Mouse (Mus musculus): ENCODE results near the gene Fyco1.
"Not testable (repeated sequence)": the region's sequence is repeated elsewhere in the genome, so short reads cannot be mapped to it uniquely, and the experiment has no call there.

Fyco1 gene

DNA sequence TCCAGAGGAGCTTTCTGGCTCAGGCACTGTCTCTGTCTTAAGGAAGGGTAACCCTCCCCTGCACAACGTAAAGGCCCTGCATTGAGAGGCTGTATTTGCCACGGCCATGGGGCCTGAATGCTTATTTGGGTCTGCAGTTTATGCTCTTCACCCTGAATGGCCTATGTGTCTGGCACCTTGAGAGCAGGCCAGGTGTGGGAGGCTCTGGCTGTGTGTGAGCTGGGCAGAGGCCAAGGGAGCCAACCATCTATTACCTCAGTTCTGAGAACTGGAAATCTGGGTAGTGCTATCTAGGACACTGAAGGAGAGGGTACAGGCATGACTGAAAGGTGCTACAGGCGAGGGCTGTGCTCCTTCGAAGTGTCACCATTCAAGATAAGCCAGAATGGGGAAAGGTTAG is 36.9 kb downstream of the Fyco1 start:
- DNase-seq (ENCODE audit: low spot score in 2 of 2) = no peak

DNA sequence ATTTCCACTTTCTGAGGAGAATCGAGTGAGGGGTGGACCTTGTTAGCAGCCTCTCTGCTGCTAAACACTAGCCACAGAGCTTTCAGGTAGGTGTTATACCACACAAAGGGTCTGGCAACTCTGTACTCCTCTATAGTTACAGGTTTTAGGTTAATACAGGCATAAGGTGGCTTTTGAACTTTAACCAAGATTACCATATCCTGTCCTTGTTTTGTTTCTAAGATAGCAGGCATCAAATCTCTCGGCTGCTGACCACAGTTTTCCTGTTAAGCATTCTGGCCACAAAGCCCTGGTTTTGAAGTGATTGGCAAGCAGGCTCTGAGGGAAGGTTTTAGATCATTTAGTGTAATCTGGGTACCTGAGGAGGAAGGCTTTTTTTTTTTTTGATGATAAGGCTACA is 37.4 kb downstream of the Fyco1 start:
- no peak for DNase-seq (ENCODE audit: low spot score in 2 of 2)

- no peak for DNase-seq (ENCODE audit: low spot score in 2 of 2)
These were observed 39.9 kb downstream of the Fyco1 start for GRCm38 (mm10) chr9:123811831-123812230.

DNA sequence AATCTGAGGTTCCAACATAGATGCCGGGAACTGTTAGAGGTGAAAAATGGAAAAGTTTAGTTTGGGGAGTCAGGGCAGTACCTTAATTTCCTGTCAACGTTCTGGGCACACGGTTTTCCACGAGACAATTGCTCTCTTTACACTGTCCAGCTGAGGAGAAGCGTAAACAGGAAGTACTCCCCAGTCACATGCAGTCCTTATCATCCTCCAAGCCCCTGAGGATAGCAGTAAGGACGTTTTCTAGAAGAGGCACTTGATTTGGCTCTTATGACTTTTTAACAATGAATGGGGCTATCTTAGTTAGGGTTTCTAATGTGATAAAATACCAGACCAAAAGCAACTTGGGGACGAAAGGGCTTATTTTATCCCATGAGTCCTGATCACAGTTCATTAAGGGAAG is 43.1 kb downstream of the Fyco1 start:
- no peak for DNase-seq (ENCODE audit: low spot score in 2 of 2)

GRCm38 (mm10) chr9:123806267-123806666 is 45.4 kb downstream of the Fyco1 start, which contains the start of gene Cxcr6:
Gene Cxcr6, plus strand, starts transcription at chr9:123806475.
- DNase-seq (ENCODE audit: low spot score in 2 of 2) = no peak

- no peak for DNase-seq (ENCODE audit: low spot score in 2 of 2)
These were observed 46.5 kb downstream of the Fyco1 start for GRCm38 (mm10) chr9:123805241-123805640.

- no peak for DNase-seq (ENCODE audit: low spot score in 2 of 2)
These were observed 48.8 kb downstream of the Fyco1 start for GRCm38 (mm10) chr9:123802896-123803295.

GRCm38 (mm10) chr9:123802421-123802820 is 49.3 kb downstream of the Fyco1 start:
- no peak for DNase-seq (ENCODE audit: low spot score in 2 of 2)

- no peak for DNase-seq (ENCODE audit: low spot score in 2 of 2)
These were observed 50.2 kb downstream of the Fyco1 start for GRCm38 (mm10) chr9:123801527-123801926.

DNA sequence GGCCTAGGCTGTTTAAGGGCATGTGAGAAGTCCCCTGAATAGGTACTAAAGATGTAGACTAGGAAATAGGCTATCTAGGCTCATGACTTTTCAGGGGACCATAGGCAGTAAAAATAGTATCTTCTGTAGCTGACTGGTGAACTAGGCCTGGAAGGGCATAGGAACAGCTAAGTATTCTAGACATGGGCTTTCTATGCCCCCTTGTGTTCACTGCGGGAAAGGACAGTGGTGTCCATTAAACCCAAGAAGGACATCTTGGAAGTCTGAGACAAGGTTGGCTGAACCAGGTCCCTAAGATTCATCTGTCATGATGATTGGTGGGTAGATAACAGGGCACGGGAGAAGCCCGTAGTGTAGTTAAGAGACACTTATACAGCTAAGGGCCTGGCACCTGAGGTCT is 55.5 kb downstream of the Fyco1 start:
- DNase-seq (ENCODE audit: low spot score in 2 of 2) = peak; percentile 45 to 66

GRCm38 (mm10) chr9:123788855-123789529 is 62.7 kb downstream of the Fyco1 start:
- no peak for DNase-seq (ENCODE audit: low spot score in 2 of 2)

GRCm38 (mm10) chr9:123773299-123773698 is 78.4 kb downstream of the Fyco1 start:
- peak; percentile 48 to 60 for DNase-seq (ENCODE audit: low spot score in 2 of 2)

DNA sequence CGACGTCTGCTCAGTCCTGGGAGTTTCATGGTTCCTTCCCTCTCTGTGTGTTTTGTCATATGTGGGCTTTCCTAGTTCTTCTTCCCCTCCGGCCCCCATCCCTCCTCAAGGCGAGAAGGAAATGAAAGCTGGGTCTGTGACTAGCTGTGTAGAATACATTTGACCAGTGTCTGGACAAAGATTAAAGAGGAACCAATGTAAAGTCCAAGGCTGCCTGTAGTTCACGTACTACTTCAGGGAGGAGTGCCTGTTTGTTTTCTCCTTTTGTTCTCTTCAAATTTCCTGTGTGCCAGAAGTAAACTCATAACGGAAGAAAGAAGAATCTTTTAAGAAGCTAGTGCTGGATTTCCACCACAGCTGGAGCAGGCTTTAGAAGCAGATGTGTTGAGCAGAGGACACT is 82.2 kb downstream of the Fyco1 start:
- peak in 1 of 2 experiments; percentile 40 for DNase-seq (ENCODE audit: low spot score in 2 of 2)

GRCm38 (mm10) chr9:123768443-123768842 is 83.3 kb downstream of the Fyco1 start:
- no peak for DNase-seq (ENCODE audit: low spot score in 2 of 2)

DNA sequence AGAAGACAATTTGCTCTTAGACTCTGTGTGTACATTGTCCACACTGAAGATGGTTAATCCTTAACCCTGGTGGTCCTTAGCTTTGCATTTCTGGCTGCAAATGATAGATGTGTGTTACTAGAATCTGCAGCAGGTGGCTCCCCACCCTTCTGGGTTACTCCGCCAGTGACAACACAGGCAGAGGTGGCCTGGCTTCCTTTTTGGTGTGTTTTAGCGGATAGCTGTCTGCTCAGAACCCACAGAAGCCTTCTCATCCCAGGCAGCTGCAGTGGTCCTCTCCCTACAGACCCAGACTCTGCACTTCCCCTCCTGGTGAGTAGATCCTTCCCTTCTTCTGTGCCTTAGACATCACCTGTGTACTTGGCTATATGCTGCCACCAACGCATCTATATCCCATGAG is 84.7 kb downstream of the Fyco1 start:
- DNase-seq (ENCODE audit: low spot score in 2 of 2) = peak; percentile 70 to 75

GRCm38 (mm10) chr9:123763771-123764170 is 87.9 kb downstream of the Fyco1 start:
- peak in 1 of 2 experiments; percentile 43 for DNase-seq (ENCODE audit: low spot score in 2 of 2)

- peak; percentile 50 for DNase-seq (ENCODE audit: low spot score in 2 of 2)
These were observed 88.8 kb downstream of the Fyco1 start for GRCm38 (mm10) chr9:123762886-123763285.

DNA sequence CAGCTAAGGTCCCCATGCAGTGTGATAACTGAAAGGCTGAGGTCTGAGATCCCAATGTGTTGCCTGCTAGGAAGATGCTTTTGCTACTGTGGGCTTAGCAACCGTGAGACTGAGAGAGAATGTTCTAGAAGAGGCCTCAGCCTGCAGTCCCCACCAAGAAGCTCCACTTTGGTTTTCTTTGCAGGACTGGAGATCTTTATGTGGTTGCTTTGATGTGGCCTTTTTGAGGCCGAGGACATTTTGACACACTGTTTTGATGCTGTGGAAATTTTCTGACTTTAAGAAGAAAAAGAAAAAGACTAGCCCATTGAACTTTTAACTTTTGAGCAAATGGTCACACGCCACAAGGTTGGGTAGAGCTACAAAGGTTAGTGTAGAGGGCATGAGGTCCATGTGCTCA is 90.9 kb downstream of the Fyco1 start:
- no peak for DNase-seq (ENCODE audit: low spot score in 2 of 2)

GRCm38 (mm10) chr9:123758645-123759044 is 93.1 kb downstream of the Fyco1 start:
- DNase-seq (ENCODE audit: low spot score in 2 of 2) = peak; percentile 54 to 59

- DNase-seq (ENCODE audit: low spot score in 2 of 2) = no peak
These were observed 93.5 kb downstream of the Fyco1 start for GRCm38 (mm10) chr9:123758156-123758555.

DNA sequence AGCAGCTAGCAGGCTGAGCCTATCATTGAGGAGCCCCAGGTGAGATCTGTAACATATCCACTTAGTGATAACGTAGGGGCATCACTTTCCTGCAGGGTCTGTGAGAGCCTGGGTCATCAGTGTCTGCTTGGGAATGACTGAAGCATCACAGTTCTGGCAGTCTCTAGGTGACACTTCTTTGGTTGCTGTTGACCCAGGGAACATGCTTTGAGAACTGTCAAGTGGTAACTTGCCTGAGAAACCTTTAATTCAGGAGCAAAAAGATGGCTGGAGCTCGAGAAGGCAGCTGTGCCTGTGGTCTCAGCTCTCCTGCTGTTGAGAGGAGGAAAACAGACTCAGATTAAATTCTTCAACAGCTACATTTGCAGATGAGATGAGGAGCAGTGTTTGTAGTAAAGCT is 94.4 kb downstream of the Fyco1 start:
- peak; percentile 38 to 42 for DNase-seq (ENCODE audit: low spot score in 2 of 2)

DNA sequence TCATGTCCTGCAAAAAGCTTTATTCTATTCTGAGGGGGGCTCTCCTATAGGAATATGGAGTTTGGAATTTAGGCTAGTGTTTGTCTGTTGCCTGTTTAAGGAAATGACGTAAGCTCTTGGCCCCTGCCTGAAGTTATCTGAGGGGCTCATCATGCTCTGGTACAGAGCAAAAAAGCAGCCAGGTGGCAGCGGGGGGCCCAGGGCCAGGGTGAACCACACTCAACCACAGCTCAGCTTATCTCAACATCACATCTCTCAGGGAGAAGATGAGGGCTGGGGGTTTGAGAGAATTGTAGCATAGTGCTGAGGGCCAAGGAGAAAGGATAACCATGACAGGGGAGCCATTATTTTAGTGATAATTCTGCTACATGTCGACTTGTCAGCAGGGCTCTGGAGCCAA is 94.9 kb downstream of the Fyco1 start:
- DNase-seq (ENCODE audit: low spot score in 2 of 2) = peak; percentile 90 to 95

GRCm38 (mm10) chr9:123754333-123754732 is 97.4 kb downstream of the Fyco1 start:
- DNase-seq (ENCODE audit: low spot score in 2 of 2) = peak; percentile 86 to 94

- not testable (repeated sequence) for DNase-seq (ENCODE audit: low spot score in 2 of 2)
These were observed 102.0 kb downstream of the Fyco1 start for GRCm38 (mm10) chr9:123749687-123750086.

Data from thymus, postnatal 10 days (tissue).